Mouse (Mus musculus): ENCODE data around the gene She. TPM values are rescaled to one million over a fixed set of nuclear protein-coding genes. Genes with fewer than 3 reads are reported as not detected.
A peak's percentile ranks its signal among the peaks of the same experiment; 100 is the strongest.

Gene She
- polyA plus RNA-seq, 1 experiment from 2014 or later: 4.0 TPM

DNA sequence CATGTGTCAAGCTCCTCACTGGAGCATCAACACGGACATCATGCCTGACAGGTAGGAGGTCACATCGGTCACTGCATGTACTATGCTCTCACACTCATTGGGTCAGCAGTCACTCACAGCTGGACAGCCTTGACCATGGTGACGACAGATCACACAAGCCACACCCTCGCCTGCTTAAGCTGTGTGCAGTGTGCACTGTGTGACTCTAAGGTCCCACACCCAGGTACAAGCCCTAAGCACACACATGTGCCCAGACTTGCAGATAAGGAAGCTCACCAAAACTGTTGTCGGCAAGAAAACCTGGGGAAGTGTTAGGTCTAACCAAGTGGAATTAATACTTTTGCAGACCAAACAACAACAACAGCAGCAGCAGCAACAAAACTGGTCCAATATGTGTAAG is 23.3 kb upstream of the She start:
- ATAC-seq (ENCODE audit: insufficient number of reproducible peaks, insufficient read depth, low FRiP score, low read depth): peak; percentile 82

DNA sequence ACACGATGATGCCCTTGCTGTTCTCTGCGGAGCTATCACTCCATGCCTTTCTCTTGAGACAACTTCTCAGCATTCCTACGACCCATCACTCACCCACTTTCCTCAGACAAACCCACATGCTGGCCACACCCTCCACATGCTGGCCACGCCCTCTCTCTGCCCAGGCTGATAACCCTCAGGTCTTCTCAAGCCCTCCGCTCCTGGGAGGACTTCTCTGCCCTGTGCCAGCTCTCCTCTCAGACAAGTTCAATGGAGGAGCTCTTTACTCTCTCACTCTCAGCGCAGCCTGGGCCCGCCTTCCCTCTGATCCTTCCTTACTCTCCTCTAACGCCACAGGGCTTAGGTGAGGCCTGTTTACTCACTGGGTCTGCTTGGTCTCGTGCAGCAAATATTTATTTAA is 22.5 kb upstream of the She start:
- Histone ChIP-seq H3K9ac (replicated peaks; ENCODE audit: low read depth, low read length) (no peak overlapping the region), H3K9me3 (ENCODE audit: control insufficient read depth, low read depth, low read length) (no peaks in the 10 kb centered on the region), H3K27me3 (ENCODE audit: control insufficient read depth, insufficient read depth, low read length) (no peaks in the 10 kb centered on the region), H3K4me1 (ENCODE audit: control insufficient read depth, insufficient read depth, low read length) (0 out of 2 replicates have a peak, but pooled peaks cover 3% of the 10 kb centered on the region), H3K36me3 (ENCODE audit: control insufficient read depth, insufficient read depth, low read length) (no peaks in the 10 kb centered on the region), H3K27ac (ENCODE audit: low read length) (no peak overlapping the region; the same call in 1 of the 2 replicates), H3K4me3 (ENCODE audit: low read depth, low read length) (no peak overlapping the region), H3K4me2 (replicated peaks; ENCODE audit: low read depth, low read length) (no peak overlapping the region)
- peak; percentile 79; the same call in 1 of the 2 replicates for ATAC-seq (ENCODE audit: insufficient number of reproducible peaks, insufficient read depth, low FRiP score, low read depth)
- 38% methylated on average over 9 of the region's 9 CpGs for WGBS

More for the DNA sequence above, 23.3 kb upstream of the She start:
- no peak overlapping the region for H3K9ac ChIP-seq (replicated peaks; ENCODE audit: low read depth, low read length)
- no peaks in the 10 kb centered on the region for H3K9me3 ChIP-seq (ENCODE audit: control insufficient read depth, low read depth, low read length)
- H3K4me1 ChIP-seq (ENCODE audit: control insufficient read depth, insufficient read depth, low read length): 0 out of 2 replicates have a peak, but pooled peaks cover 3% of the 10 kb centered on the region
- H3K4me2 ChIP-seq (replicated peaks; ENCODE audit: low read depth, low read length): no peak overlapping the region
- WGBS: 63% methylated on average over 5 of the region's 5 CpGs
- H3K27me3 ChIP-seq (ENCODE audit: control insufficient read depth, insufficient read depth, low read length): no peaks in the 10 kb centered on the region
- H3K4me3 ChIP-seq (ENCODE audit: low read depth, low read length): no peak overlapping the region
- no peak overlapping the region; the same call in 1 of the 2 replicates for H3K27ac ChIP-seq (ENCODE audit: low read length)
- no peaks in the 10 kb centered on the region for H3K36me3 ChIP-seq (ENCODE audit: control insufficient read depth, insufficient read depth, low read length)

DNA sequence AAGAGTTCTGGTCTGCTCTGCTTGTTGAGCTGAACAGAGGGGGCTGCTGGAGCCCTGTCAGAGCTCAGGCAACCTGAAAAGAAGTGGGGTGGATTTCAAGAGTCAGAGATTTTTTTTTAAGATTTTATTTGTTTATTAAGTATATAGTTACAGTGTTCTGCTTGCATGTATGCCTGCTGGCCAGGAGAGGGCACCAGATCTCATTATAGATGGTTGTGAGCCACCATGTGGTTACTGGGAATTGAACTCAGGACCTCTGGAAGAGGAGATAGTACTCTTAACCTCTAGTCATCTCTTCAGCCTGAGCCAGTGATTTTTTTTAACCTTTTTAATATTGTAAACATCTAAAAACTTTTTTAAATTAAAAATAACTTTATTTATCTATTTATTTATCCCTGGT is 20.3 kb upstream of the She start:
- no peak overlapping the region for H3K4me3 ChIP-seq (ENCODE audit: low read depth, low read length)
- ATAC-seq (ENCODE audit: insufficient number of reproducible peaks, insufficient read depth, low FRiP score, low read depth): no peak
- H3K4me2 ChIP-seq (replicated peaks; ENCODE audit: low read depth, low read length): no peak overlapping the region
- H3K9me3 ChIP-seq (ENCODE audit: control insufficient read depth, low read depth, low read length): no peaks in the 10 kb centered on the region
- no peak overlapping the region for H3K9ac ChIP-seq (replicated peaks; ENCODE audit: low read depth, low read length)
- 0 out of 2 replicates have a peak, but pooled peaks cover 3% of the 10 kb centered on the region for H3K4me1 ChIP-seq (ENCODE audit: control insufficient read depth, insufficient read depth, low read length)
- H3K36me3 ChIP-seq (ENCODE audit: control insufficient read depth, insufficient read depth, low read length): no peaks in the 10 kb centered on the region
- H3K27me3 ChIP-seq (ENCODE audit: control insufficient read depth, insufficient read depth, low read length): no peaks in the 10 kb centered on the region
- H3K27ac ChIP-seq (ENCODE audit: low read length): no peak overlapping the region

DNA sequence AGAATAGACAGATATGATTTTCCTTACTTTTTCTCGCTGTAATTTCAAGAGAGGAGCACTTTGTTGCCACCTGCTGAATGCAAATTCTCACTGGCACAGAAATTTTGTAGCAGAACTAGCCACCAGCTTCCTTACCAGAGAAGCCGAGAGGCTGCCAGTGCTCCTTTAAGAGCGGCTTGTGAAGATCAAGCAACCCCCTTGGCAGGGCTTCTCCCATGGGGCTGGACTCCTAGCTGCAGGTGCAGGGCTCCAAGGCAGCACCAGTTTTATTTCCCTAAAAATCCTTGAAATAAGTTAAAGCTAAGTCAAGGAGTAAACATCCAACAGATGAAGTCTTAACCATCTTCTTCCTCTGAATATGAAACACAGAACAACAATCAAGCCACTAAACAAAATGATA is 19.0 kb upstream of the She start:
- H3K9me3 ChIP-seq (ENCODE audit: control insufficient read depth, low read depth, low read length): no peaks in the 10 kb centered on the region
- H3K4me1 ChIP-seq (ENCODE audit: control insufficient read depth, insufficient read depth, low read length): 0 out of 2 replicates have a peak, but pooled peaks cover 3% of the 10 kb centered on the region
- no peak overlapping the region for H3K4me3 ChIP-seq (ENCODE audit: low read depth, low read length)
- no peak overlapping the region for H3K27ac ChIP-seq (ENCODE audit: low read length)
- no peak for ATAC-seq (ENCODE audit: insufficient number of reproducible peaks, insufficient read depth, low FRiP score, low read depth)
- H3K4me2 ChIP-seq (replicated peaks; ENCODE audit: low read depth, low read length): no peak overlapping the region
- no peak overlapping the region for H3K9ac ChIP-seq (replicated peaks; ENCODE audit: low read depth, low read length)
- no peaks in the 10 kb centered on the region for H3K27me3 ChIP-seq (ENCODE audit: control insufficient read depth, insufficient read depth, low read length)
- H3K36me3 ChIP-seq (ENCODE audit: control insufficient read depth, insufficient read depth, low read length): no peaks in the 10 kb centered on the region
- WGBS: 60% methylated on average over 3 of the region's 3 CpGs

DNA sequence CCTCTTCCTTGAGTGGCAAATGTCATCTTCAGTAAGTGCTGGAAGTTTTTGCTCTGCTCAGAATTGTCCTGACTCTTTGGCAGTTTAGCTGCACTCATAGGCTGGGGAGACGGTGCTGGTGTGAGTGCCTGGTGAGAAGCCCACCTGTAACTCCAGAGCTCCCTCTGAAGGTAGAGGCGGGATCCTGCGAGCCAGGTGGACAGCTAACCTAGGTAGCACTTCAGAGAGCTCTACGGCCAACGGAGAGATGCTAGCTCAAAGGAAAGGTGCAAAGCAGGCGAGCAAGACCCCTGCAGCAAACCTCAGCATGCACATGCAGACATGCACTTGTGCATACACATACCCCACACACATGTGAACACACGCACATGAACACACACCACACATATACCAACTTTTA is 17.1 kb upstream of the She start:
- Histone ChIP-seq H3K4me2 (replicated peaks; ENCODE audit: low read depth, low read length) (no peak overlapping the region), H3K9ac (replicated peaks; ENCODE audit: low read depth, low read length) (no peak overlapping the region), H3K36me3 (ENCODE audit: control insufficient read depth, insufficient read depth, low read length) (no peaks in the 10 kb centered on the region), H3K4me1 (ENCODE audit: control insufficient read depth, insufficient read depth, low read length) (no peaks in the 10 kb centered on the region), H3K4me3 (ENCODE audit: low read depth, low read length) (no peak overlapping the region), H3K9me3 (ENCODE audit: control insufficient read depth, low read depth, low read length) (no peaks in the 10 kb centered on the region), H3K27ac (ENCODE audit: low read length) (no peak overlapping the region), H3K27me3 (ENCODE audit: control insufficient read depth, insufficient read depth, low read length) (no peaks in the 10 kb centered on the region)
- no peak for ATAC-seq (ENCODE audit: insufficient number of reproducible peaks, insufficient read depth, low FRiP score, low read depth)
- WGBS: 72% methylated on average over 7 of the region's 7 CpGs

DNA sequence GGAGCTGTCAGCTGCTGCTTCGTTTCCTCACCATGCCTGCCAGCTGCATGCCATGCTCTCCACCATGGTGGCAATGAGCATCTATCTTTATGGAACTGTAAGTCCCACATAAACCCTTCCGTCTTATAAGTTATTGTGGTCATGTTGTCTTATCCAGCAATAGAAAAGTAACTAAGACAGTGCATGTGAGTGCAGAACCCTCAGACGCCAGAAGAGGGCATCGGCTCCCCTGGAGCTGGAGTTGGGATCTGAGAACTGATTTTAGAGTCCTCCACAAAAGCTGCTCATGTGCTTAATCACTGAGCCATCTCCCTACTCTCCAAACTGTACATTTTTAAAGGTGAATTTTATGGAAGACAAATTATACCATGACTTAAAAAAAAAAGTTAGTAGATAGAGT is 14.1 kb upstream of the She start:
- ATAC-seq (ENCODE audit: insufficient number of reproducible peaks, insufficient read depth, low FRiP score, low read depth): no peak
- Histone ChIP-seq H3K36me3 (ENCODE audit: control insufficient read depth, insufficient read depth, low read length) (no peaks in the 10 kb centered on the region), H3K4me1 (ENCODE audit: control insufficient read depth, insufficient read depth, low read length) (no peaks in the 10 kb centered on the region), H3K27ac (ENCODE audit: low read length) (no peak overlapping the region), H3K9ac (replicated peaks; ENCODE audit: low read depth, low read length) (no peak overlapping the region), H3K9me3 (ENCODE audit: control insufficient read depth, low read depth, low read length) (no peaks in the 10 kb centered on the region), H3K4me3 (ENCODE audit: low read depth, low read length) (no peak overlapping the region), H3K4me2 (replicated peaks; ENCODE audit: low read depth, low read length) (no peak overlapping the region), H3K27me3 (ENCODE audit: control insufficient read depth, insufficient read depth, low read length) (no peaks in the 10 kb centered on the region)
- 64% methylated on average over 4 of the region's 4 CpGs for WGBS

DNA sequence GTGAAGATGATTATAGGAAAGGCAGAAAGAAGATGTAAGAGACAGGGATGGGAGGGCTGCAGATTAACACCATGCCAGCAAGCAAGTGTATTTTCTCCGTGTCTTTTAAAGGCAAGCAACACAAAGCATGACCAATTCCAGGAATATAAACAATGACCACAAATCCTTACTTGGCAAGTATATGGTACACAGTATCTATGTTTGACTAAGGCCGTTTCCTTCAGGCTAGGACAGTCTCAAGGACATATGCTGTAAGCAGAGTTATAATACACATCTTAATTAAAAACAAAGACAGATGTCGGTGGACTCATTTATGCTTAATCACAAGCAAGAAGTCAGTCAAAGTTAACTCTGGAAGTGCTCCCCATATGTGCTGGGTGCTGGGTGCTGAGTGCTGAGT is 12.6 kb upstream of the She start:
- Histone ChIP-seq H3K4me3 (ENCODE audit: low read depth, low read length) (no peak overlapping the region), H3K9me3 (ENCODE audit: control insufficient read depth, low read depth, low read length) (no peaks in the 10 kb centered on the region), H3K4me1 (ENCODE audit: control insufficient read depth, insufficient read depth, low read length) (no peaks in the 10 kb centered on the region), H3K9ac (replicated peaks; ENCODE audit: low read depth, low read length) (no peak overlapping the region), H3K27ac (ENCODE audit: low read length) (no peak overlapping the region), H3K36me3 (ENCODE audit: control insufficient read depth, insufficient read depth, low read length) (no peaks in the 10 kb centered on the region), H3K27me3 (ENCODE audit: control insufficient read depth, insufficient read depth, low read length) (no peaks in the 10 kb centered on the region), H3K4me2 (replicated peaks; ENCODE audit: low read depth, low read length) (no peak overlapping the region)
- ATAC-seq (ENCODE audit: insufficient number of reproducible peaks, insufficient read depth, low FRiP score, low read depth): no peak
- WGBS: 72% methylated on average over 3 of the region's 3 CpGs

DNA sequence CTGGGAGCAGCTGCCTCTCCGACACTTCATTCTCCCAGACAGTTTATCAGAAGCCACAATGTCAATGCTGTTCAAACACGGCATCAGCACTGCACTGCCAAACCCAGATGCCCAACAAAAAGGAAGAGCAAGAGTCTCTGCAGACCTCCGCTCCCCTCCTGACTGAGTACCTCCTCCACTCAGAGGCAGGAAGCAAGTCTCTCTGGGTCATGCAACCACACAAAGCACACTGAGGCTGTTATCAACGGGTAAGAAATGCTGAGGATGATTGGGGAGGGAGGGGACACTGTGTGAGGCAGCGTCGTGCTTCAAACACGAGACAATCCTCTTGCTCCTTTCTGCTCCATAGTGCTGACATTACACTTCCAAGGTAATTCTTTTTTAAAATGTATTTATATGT is 11.3 kb upstream of the She start:
- Histone ChIP-seq H3K4me2 (replicated peaks; ENCODE audit: low read depth, low read length) (no peak overlapping the region), H3K9me3 (ENCODE audit: control insufficient read depth, low read depth, low read length) (no peaks in the 10 kb centered on the region), H3K4me1 (ENCODE audit: control insufficient read depth, insufficient read depth, low read length) (no peaks in the 10 kb centered on the region), H3K9ac (replicated peaks; ENCODE audit: low read depth, low read length) (no peak overlapping the region), H3K27me3 (ENCODE audit: control insufficient read depth, insufficient read depth, low read length) (no peaks in the 10 kb centered on the region), H3K27ac (ENCODE audit: low read length) (no peak overlapping the region), H3K4me3 (ENCODE audit: low read depth, low read length) (no peak overlapping the region), H3K36me3 (ENCODE audit: control insufficient read depth, insufficient read depth, low read length) (no peaks in the 10 kb centered on the region)
- ATAC-seq (ENCODE audit: insufficient number of reproducible peaks, insufficient read depth, low FRiP score, low read depth): no peak
- WGBS: 59% methylated on average over 7 of the region's 7 CpGs

DNA sequence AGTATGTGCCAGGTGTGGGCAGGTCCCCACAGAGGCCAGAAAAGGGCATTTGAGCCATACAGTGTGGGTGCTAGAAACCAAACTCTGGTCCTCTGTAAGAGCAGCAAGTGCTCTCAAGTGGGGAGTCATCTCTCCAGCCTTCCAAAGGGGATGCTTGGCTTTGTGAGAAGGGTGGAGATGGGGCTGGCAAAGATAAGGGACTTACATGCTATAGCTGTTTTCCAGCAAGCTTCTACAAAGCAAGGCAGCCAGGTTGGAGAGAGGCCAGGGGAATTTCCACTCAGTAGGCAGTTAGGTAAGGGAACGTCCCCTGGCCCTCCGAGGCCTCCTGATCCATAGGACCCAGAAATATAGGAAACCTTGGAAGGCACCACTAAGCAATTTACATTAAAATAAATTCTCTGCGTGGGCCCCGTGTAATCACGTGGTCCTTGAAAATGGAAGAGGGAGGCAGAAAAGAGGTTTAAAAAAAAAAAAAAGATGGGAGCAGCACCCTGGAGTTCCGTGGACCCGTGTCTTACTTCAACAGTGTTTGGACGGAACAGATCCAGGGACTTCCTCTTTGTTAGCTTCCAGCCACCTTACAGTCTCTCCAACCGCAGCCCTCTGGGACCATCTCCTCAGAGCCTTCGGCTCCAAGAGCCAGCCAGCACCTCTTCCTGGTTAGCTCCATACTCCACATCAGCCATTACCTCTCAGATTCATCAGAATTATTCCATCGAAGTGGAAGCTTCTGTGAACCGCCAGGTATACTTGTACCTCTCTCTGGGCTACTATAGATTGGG is 10.7 kb upstream of the She start:
- Histone ChIP-seq H3K4me3 (ENCODE audit: low read depth, low read length) (no peak overlapping the region), H3K4me2 (replicated peaks; ENCODE audit: low read depth, low read length) (no peak overlapping the region), H3K4me1 (ENCODE audit: control insufficient read depth, insufficient read depth, low read length) (no peaks in the 10 kb centered on the region), H3K9me3 (ENCODE audit: control insufficient read depth, low read depth, low read length) (no peaks in the 10 kb centered on the region), H3K9ac (replicated peaks; ENCODE audit: low read depth, low read length) (no peak overlapping the region), H3K27me3 (ENCODE audit: control insufficient read depth, insufficient read depth, low read length) (no peaks in the 10 kb centered on the region), H3K27ac (ENCODE audit: low read length) (no peak overlapping the region), H3K36me3 (ENCODE audit: control insufficient read depth, insufficient read depth, low read length) (no peaks in the 10 kb centered on the region)
- WGBS: 85% methylated on average over 12 of the region's 12 CpGs
- ATAC-seq (ENCODE audit: insufficient number of reproducible peaks, insufficient read depth, low FRiP score, low read depth): no peak

Data from stomach, embryonic 14.5 days (tissue).